ENCODE assay signal across 25 mouse cellular contexts in genomic region chr3:27534208-27534607, GRCm38 (mm10).
A peak's percentile ranks its signal among the peaks of the same experiment; 100 is the strongest.
DNase-seq lines count a peak whose midpoint lies in the region; ATAC-seq and TF ChIP-seq lines count a peak whose summit lies in the region.
"Had no signal": no experiment of that assay in that cellular context is flagged by ENCODE, and none has a peak within 500 bp of the region (broad histone marks: within the 10 kb centered on the region; RNA-seq: fewer than 3 reads in every experiment).

No protein-coding gene starts in this region.

- peak; percentile 34 for DNase-seq in adrenal gland, adult 2 months
- DNase-seq in adrenal gland, adult 8-10 months: no peak
- DNase-seq in heart, embryonic 10.5 days (ENCODE audit: low spot score): peak; percentile 35
- no peak for DNase-seq in heart, postnatal 4 days
- DNase-seq in Patski (ENCODE audit: low read depth, low spot score): no peak
- DNase-seq: adrenal gland, postnatal 10 days; adrenal gland, postnatal 25 days; B cell, adult 2 months; cerebellum, adult 11 months; cerebellum, adult 18-20 months; cerebellum, adult 8-10 months; cerebellum, adult 9-11 months; cerebellum, postnatal 14 days; cerebellum, postnatal 36 days; embryo, embryonic 11 days had no signal

- CTCF ChIA-PET in Patski (lab: Charles Lee): no interaction called here

- in situ Hi-C loops in Patski (cut with MboI; ENCODE audit: low pct_unique_long_range_greater_than_20kb): no loop called here

- WGBS in heart, embryonic 10.5 days: 78% methylated on average over 3 of the region's 3 CpGs

- peaks cover 15% of the 10 kb centered on the region for H3K4me1 ChIP-seq in heart, embryonic 10.5 days
- H3K4me1 ChIP-seq: embryonic facial prominence, embryonic 15.5 days; forebrain, embryonic 12.5 days had no signal

- no peak overlapping the region for H3K27ac ChIP-seq in heart, embryonic 10.5 days
- H3K27ac ChIP-seq: embryonic facial prominence, embryonic 13.5 days; embryonic facial prominence, embryonic 15.5 days; forebrain, embryonic 10.5 days; forebrain, embryonic 12.5 days had no signal

- H3K36me3 ChIP-seq in heart, embryonic 10.5 days: peaks cover 48% of the 10 kb centered on the region
- H3K36me3 ChIP-seq: G1E had no signal

- no peak for TF ChIP-seq CTCF in Patski (IDR thresholded peaks at IDR 0.05)

- no peak overlapping the region for H3K4me3 ChIP-seq in heart, embryonic 10.5 days
- H3K4me3 ChIP-seq: embryonic facial prominence, embryonic 13.5 days; embryonic facial prominence, embryonic 15.5 days; erythroblast, embryonic 14.5 days; forebrain, embryonic 10.5 days; forebrain, embryonic 12.5 days had no signal

- POLR2A ChIA-PET in Patski (lab: Charles Lee): interaction anchor here (1.1 kb wide), 1 partner anchor 21 kb away, joined by 3 read pairs; no protein-coding TSS in a partner anchor

- peak; percentile 63 for ATAC-seq in Patski
- ATAC-seq: CD4-positive, CD25-positive, alpha-beta regulatory T cell, adult 4 months; forebrain, embryonic 14.5 days; forebrain, embryonic 16.5 days had no signal

- H3K9me3 ChIP-seq in heart, embryonic 10.5 days: no peaks in the 10 kb centered on the region
- H3K9me3 ChIP-seq: embryonic facial prominence, embryonic 13.5 days; embryonic facial prominence, embryonic 15.5 days; forebrain, embryonic 10.5 days; forebrain, embryonic 12.5 days; G1E had no signal

- no peaks in the 10 kb centered on the region for H3K27me3 ChIP-seq in heart, embryonic 10.5 days (ENCODE audit: insufficient read depth, poor library complexity, severe bottlenecking)
- no peaks in the 10 kb centered on the region for H3K27me3 ChIP-seq in Patski
- H3K27me3 ChIP-seq: CH12.LX; embryonic facial prominence, embryonic 13.5 days; embryonic facial prominence, embryonic 15.5 days; forebrain, embryonic 12.5 days had no signal

Comparison
In these comparisons a context has a peak if more than half of its experiments do, and no peak if none do; other contexts are left out.
1. DNase-seq: peak in adrenal gland, adult 2 months (single experiment) and heart, embryonic 10.5 days (single experiment); none in adrenal gland, adult 8-10 months (single experiment), heart, postnatal 4 days (single experiment) and Patski (single experiment).